Mouse (Mus musculus) small intestine, adult 2 months (tissue): Measurements from ENCODE around the gene Atp5f1.

Experiments used
- CTCF ChIP-seq: fragments of 200-500 bp; IDR thresholded peaks from 2 replicates; pipeline ENCODE4 v1.5.1; 2012; ENCODE audit warnings: low read depth, mild to moderate bottlenecking, control low read depth, inconsistent platforms, low read length, moderate library complexity, mixed read lengths; ENCODE audit not compliant: insufficient replicate concordance, insufficient read length; ENCODE audit errors: extremely low read depth
- POLR2A ChIP-seq: fragments of 200-500 bp; IDR thresholded peaks from 2 replicates; pipeline ENCODE4 v1.6.1; 2012; ENCODE audit warnings: low read depth, mild to moderate bottlenecking, control low read depth, inconsistent platforms, low read length, moderate library complexity

- TF ChIP-seq CTCF (no peak), POLR2A (no peak)
Measured at GRCm38 (mm10) chr3:105974174-105974573, 14.3 kb upstream of the Atp5f1 start.
